ENCODE assay signal across 8 mouse cellular contexts in genomic region chr8:109868680-109869361, GRCm38 (mm10). TPM values are rescaled to one million over a fixed set of nuclear protein-coding genes. Genes with fewer than 3 reads are reported as not detected.
A peak's percentile ranks its signal among the peaks of the same experiment; 100 is the strongest.
DNase-seq lines count a peak whose midpoint lies in the region; ATAC-seq and TF ChIP-seq lines count a peak whose summit lies in the region.

No protein-coding gene starts in this region.

- ATAC-seq in midbrain, embryonic 16.5 days = peak; percentile 86
- ATAC-seq in stomach, embryonic 16.5 days (ENCODE audit: insufficient read depth, low FRiP score) = peak; percentile 82

- no peaks in the 10 kb centered on the region for H3K27me3 ChIP-seq in testis, adult 2 months (ENCODE audit: control insufficient read depth, insufficient read depth, low read length)
- no peaks in the 10 kb centered on the region for H3K27me3 ChIP-seq in midbrain, embryonic 16.5 days (ENCODE audit: control insufficient read depth, insufficient read depth, low read depth, low read length)
- H3K27me3 ChIP-seq in stomach, embryonic 16.5 days (ENCODE audit: control insufficient read depth, insufficient read depth, low read length) = no peaks in the 10 kb centered on the region

- no peak for TF ChIP-seq CTCF in testis, adult 2 months (IDR thresholded peaks at IDR 0.05; ENCODE audit: control insufficient read depth, insufficient read depth, insufficient replicate concordance, low read depth, low read length)

- peak overlapping the region; percentile 73 for H3K4me2 ChIP-seq in midbrain, embryonic 16.5 days (ENCODE audit: low read length)
- peak overlapping the region; percentile 94 for H3K4me2 ChIP-seq in stomach, embryonic 16.5 days (ENCODE audit: low read depth, low read length)

- DNase-seq in testis, postnatal 14 days (ENCODE audit: low spot score) = no peak
- peak; percentile 77 for DNase-seq in cerebellum, adult 9-11 months
- DNase-seq in forelimb bud, embryonic 11.5 days (ENCODE audit: low read depth, low spot score) = peak; percentile 38
- peak; percentile 38 to 39 for DNase-seq in kidney, adult 8-10 months
- peak; percentile 73 for DNase-seq in liver

- peaks cover 6% of the 10 kb centered on the region for H3K4me1 ChIP-seq in testis, adult 2 months (ENCODE audit: control insufficient read depth, insufficient read depth, low read length)
- peaks cover 15% of the 10 kb centered on the region for H3K4me1 ChIP-seq in midbrain, embryonic 16.5 days (ENCODE audit: control insufficient read depth, insufficient read depth, low read length)
- peaks cover 8% of the 10 kb centered on the region for H3K4me1 ChIP-seq in stomach, embryonic 16.5 days (ENCODE audit: control insufficient read depth, insufficient read depth, low read length)

- peak overlapping the region; percentile 97 for H3K9ac ChIP-seq in midbrain, embryonic 16.5 days (ENCODE audit: low read depth, low read length)
- H3K9ac ChIP-seq in stomach, embryonic 16.5 days (ENCODE audit: low read length) = peak overlapping the region; percentile 90

- peak overlapping the region; percentile 89 for H3K4me3 ChIP-seq in testis, adult 2 months (ENCODE audit: control insufficient read depth, low read depth, low read length)
- H3K4me3 ChIP-seq in midbrain, embryonic 16.5 days (ENCODE audit: low read depth, low read length) = peak overlapping the region; percentile 99
- H3K4me3 ChIP-seq in stomach, embryonic 16.5 days (replicated peaks; ENCODE audit: low read length) = peak overlapping the region; percentile 93

- peak overlapping the region; percentile 52 for H3K27ac ChIP-seq in testis, adult 2 months (ENCODE audit: control insufficient read depth, insufficient read depth, low read depth, low read length)
- peak overlapping the region; percentile 91 for H3K27ac ChIP-seq in midbrain, embryonic 16.5 days (ENCODE audit: low read length)
- H3K27ac ChIP-seq in stomach, embryonic 16.5 days (ENCODE audit: low read length) = peak overlapping the region; percentile 87

- whole genome bisulfite sequencing in midbrain, embryonic 16.5 days = under 1% methylated on average over 52 of the region's 78 CpGs
- under 1% methylated on average over 55 of the region's 78 CpGs for WGBS in stomach, embryonic 16.5 days

- no peaks in the 10 kb centered on the region for H3K9me3 ChIP-seq in midbrain, embryonic 16.5 days (replicated peaks; ENCODE audit: control insufficient read depth, low read length, poor library complexity, severe bottlenecking)
- no peaks in the 10 kb centered on the region for H3K9me3 ChIP-seq in stomach, embryonic 16.5 days (replicated peaks; ENCODE audit: control insufficient read depth, low read length)

- 0 out of 2 replicates have a peak, but pooled peaks have one; percentile 4 for TF ChIP-seq POLR2A in testis, adult 2 months (IDR thresholded peaks at IDR 0.05; ENCODE audit: control insufficient read depth, low read depth, low read length)

- H3K36me3 ChIP-seq in testis, adult 2 months (ENCODE audit: control insufficient read depth, insufficient read depth, low read length) = no peaks in the 10 kb centered on the region
- H3K36me3 ChIP-seq in midbrain, embryonic 16.5 days (ENCODE audit: control insufficient read depth, insufficient read depth, low read length) = no peaks in the 10 kb centered on the region
- H3K36me3 ChIP-seq in stomach, embryonic 16.5 days (ENCODE audit: control insufficient read depth, insufficient read depth, low read length) = no peaks in the 10 kb centered on the region

RNA-seq across cellular contexts. Expression of gene Phlpp2, which starts 0.5 kb away (rescaled TPM):
- polyA plus RNA-seq in testis, adult 2 months (2012; rRNA removed) = 2.8 and 2.9 TPM in 2 replicates
- 3.6 and 4.0 TPM in 2 replicates for polyA plus RNA-seq in midbrain, embryonic 16.5 days (2015; fragmentation: Nextera tagmentation; extraction: Ambion mirVana)
- polyA plus RNA-seq in stomach, embryonic 16.5 days (2015; fragmentation: Nextera tagmentation; extraction: Ambion mirVana) = 2.8 TPM in 2 replicates
